Mouse (Mus musculus): ENCODE data around the gene Col20a1.

Col20a1 gene

GRCm38 (mm10) chr2:180994360-180994759, 8.0 kb downstream of the Col20a1 start:
- no peak for DNase-seq (ENCODE audit: low spot score)

- DNase-seq (ENCODE audit: low spot score): no peak
Observed at GRCm38 (mm10) chr2:180995457-180995856, 9.1 kb downstream of the Col20a1 start.

- no peak for DNase-seq (ENCODE audit: low spot score)
Observed at GRCm38 (mm10) chr2:180996436-180996835, 10.1 kb downstream of the Col20a1 start.

GRCm38 (mm10) chr2:180996905-180997304, 10.6 kb downstream of the Col20a1 start:
- DNase-seq (ENCODE audit: low spot score): no peak

- DNase-seq (ENCODE audit: low spot score): no peak
Observed at GRCm38 (mm10) chr2:181007054-181007453, 20.7 kb downstream of the Col20a1 start.

- no peak for DNase-seq (ENCODE audit: low spot score)
Observed at GRCm38 (mm10) chr2:181008339-181008738, 22.0 kb downstream of the Col20a1 start.

GRCm38 (mm10) chr2:181031406-181031934, 45.1 kb downstream of the Col20a1 start:
- no peak for DNase-seq (ENCODE audit: low spot score)

GRCm38 (mm10) chr2:181032407-181032806, 46.1 kb downstream of the Col20a1 start:
- DNase-seq (ENCODE audit: low spot score): peak; percentile 55

GRCm38 (mm10) chr2:181033310-181033709, 47.0 kb downstream of the Col20a1 start:
- DNase-seq (ENCODE audit: low spot score): no peak

GRCm38 (mm10) chr2:181035186-181035585, 48.9 kb downstream of the Col20a1 start:
- no peak for DNase-seq (ENCODE audit: low spot score)

GRCm38 (mm10) chr2:181036561-181036960, 50.2 kb downstream of the Col20a1 start:
- DNase-seq (ENCODE audit: low spot score): no peak

GRCm38 (mm10) chr2:181038644-181039355, 52.5 kb downstream of the Col20a1 start:
- DNase-seq (ENCODE audit: low spot score): peak; percentile 61

GRCm38 (mm10) chr2:181039356-181039680, 53.0 kb downstream of the Col20a1 start:
- no peak for DNase-seq (ENCODE audit: low spot score)

- DNase-seq (ENCODE audit: low spot score): no peak
Observed at GRCm38 (mm10) chr2:181041941-181042340, 55.6 kb downstream of the Col20a1 start.

- no peak for DNase-seq (ENCODE audit: low spot score)
Observed at GRCm38 (mm10) chr2:181042376-181042775, 56.0 kb downstream of the Col20a1 start.

- no peak for DNase-seq (ENCODE audit: low spot score)
Observed at GRCm38 (mm10) chr2:181043437-181043836, 57.1 kb downstream of the Col20a1 start, which contains the start of gene Chrna4. Gene Chrna4, minus strand, starts transcription at chr2:181043546.

GRCm38 (mm10) chr2:181044001-181044400, 57.7 kb downstream of the Col20a1 start:
- DNase-seq (ENCODE audit: low spot score): no peak

GRCm38 (mm10) chr2:181048252-181048945, 62.1 kb downstream of the Col20a1 start:
- no peak for DNase-seq (ENCODE audit: low spot score)

- DNase-seq (ENCODE audit: low spot score): no peak
Observed at GRCm38 (mm10) chr2:181048986-181049385, 62.7 kb downstream of the Col20a1 start.

- no peak for DNase-seq (ENCODE audit: low spot score)
Observed at GRCm38 (mm10) chr2:181052171-181052570, 65.8 kb downstream of the Col20a1 start.

GRCm38 (mm10) chr2:181057341-181057740, 71.0 kb downstream of the Col20a1 start:
- no peak for DNase-seq (ENCODE audit: low spot score)

- DNase-seq (ENCODE audit: low spot score): no peak
Observed at GRCm38 (mm10) chr2:181058193-181058592, 71.9 kb downstream of the Col20a1 start.

- peak; percentile 91 for DNase-seq (ENCODE audit: low spot score)
Observed at GRCm38 (mm10) chr2:181060127-181060526, 73.8 kb downstream of the Col20a1 start.
